ENCODE assay signal across 9 mouse cellular contexts in the genomic region with DNA sequence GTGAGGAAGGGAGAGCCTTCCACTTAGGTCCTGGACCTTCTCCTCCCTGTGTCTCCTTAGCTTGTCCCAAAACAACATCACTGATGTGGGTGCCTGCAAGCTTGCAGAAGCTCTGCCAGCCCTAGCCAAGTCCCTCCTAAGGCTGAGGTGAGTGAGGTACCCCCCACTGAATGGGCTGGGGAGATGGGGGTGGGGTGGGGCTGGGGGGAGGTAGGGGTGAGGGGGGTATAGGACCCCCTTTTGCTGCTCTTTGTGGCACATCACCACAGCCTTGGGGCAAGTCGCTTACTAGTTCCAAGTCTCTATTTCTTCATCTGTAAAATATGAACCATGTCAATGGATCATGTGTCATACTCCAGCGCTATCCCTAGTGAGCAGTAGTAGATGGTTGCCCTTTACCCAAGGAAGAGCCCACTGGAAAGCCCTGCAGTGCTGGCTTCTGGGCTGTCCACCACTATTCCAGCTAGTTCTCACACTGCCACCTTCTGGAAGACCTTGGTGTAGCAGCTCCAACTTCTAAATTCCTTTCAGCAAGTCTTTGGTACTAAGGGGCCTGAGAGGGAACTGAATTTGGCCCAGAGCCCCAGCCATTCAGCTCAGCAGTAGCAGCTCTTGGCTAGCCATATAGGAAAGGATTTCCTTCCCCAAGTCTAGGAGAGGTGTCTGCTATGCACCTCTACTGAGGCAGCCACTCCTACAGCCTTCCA. TPM values are rescaled to one million over a fixed set of nuclear protein-coding genes. Genes with fewer than 3 reads are reported as not detected.
DNase-seq lines count a peak whose midpoint lies in the region; ATAC-seq and TF ChIP-seq lines count a peak whose summit lies in the region.
"Had no signal": no experiment of that assay in that cellular context is flagged by ENCODE, and none has a peak within 500 bp of the region (broad histone marks: within the 10 kb centered on the region; RNA-seq: fewer than 3 reads in every experiment).

No protein-coding gene starts in this region.

- no peak; the same call in 1 of the 2 replicates for ATAC-seq in intestine, postnatal 0 days
- ATAC-seq in limb, embryonic 11.5 days (ENCODE audit: insufficient number of reproducible peaks, low FRiP score, low TSS enrichment, low read depth) = no peak
- peak; percentile 75; the same call in 1 of the 2 replicates for ATAC-seq in midbrain, postnatal 0 days (ENCODE audit: low FRiP score)
- ATAC-seq in stomach, embryonic 14.5 days (ENCODE audit: insufficient number of reproducible peaks, insufficient read depth, low FRiP score, low read depth) = peak; percentile 62; the same call in 1 of the 2 replicates

- DNase-seq in urinary bladder, postnatal 14 days (ENCODE audit: low spot score) = peak; percentile 73
- no peak for DNase-seq in urinary bladder, adult 2 months (ENCODE audit: low spot score)
- peak; percentile 90 for DNase-seq in embryo, embryonic 10 days (ENCODE audit: low spot score)
- peak; percentile 57 to 74 for DNase-seq in gastrocnemius, postnatal 4 days (ENCODE audit: low spot score in 2 of 2)
- DNase-seq in limb, embryonic 11.5 days (ENCODE audit: low spot score) = peak; percentile 92
- DNase-seq in midbrain, postnatal 0 days (ENCODE audit: low spot score) = peak; percentile 90

- H3K9me3 ChIP-seq in intestine, postnatal 0 days (ENCODE audit: control insufficient read depth) = no peaks in the 10 kb centered on the region
- H3K9me3 ChIP-seq in limb, embryonic 11.5 days (ENCODE audit: control insufficient read depth, low read length) = no peaks in the 10 kb centered on the region
- no peaks in the 10 kb centered on the region for H3K9me3 ChIP-seq in midbrain, postnatal 0 days (ENCODE audit: low read length)
- H3K9me3 ChIP-seq in stomach, embryonic 14.5 days (ENCODE audit: control insufficient read depth, low read depth, low read length) = no peaks in the 10 kb centered on the region
- H3K9me3 ChIP-seq: embryonic facial prominence, embryonic 12.5 days had no signal

- no peak overlapping the region for H3K4me2 ChIP-seq in intestine, postnatal 0 days (replicated peaks; ENCODE audit: low read depth)
- H3K4me2 ChIP-seq in limb, embryonic 11.5 days (ENCODE audit: low read depth, severe bottlenecking) = no peak overlapping the region
- no peak overlapping the region for H3K4me2 ChIP-seq in midbrain, postnatal 0 days (ENCODE audit: low read depth, low read length, poor library complexity, severe bottlenecking)
- H3K4me2 ChIP-seq in stomach, embryonic 14.5 days (replicated peaks; ENCODE audit: low read depth, low read length) = no peak overlapping the region
- H3K4me2 ChIP-seq: embryonic facial prominence, embryonic 12.5 days had no signal

- WGBS in intestine, postnatal 0 days = 41% methylated on average over 2 of the region's 2 CpGs
- 30% methylated on average over 2 of the region's 2 CpGs for WGBS in limb, embryonic 11.5 days
- 39% methylated on average over 2 of the region's 2 CpGs for WGBS in midbrain, postnatal 0 days
- 47% methylated on average over 2 of the region's 2 CpGs for WGBS in stomach, embryonic 14.5 days

- no peak overlapping the region for H3K27ac ChIP-seq in intestine, postnatal 0 days (ENCODE audit: low read depth, low read length)
- H3K27ac ChIP-seq in limb, embryonic 11.5 days (replicated peaks; ENCODE audit: low read depth, low read length) = no peak overlapping the region
- no peak overlapping the region for H3K27ac ChIP-seq in midbrain, postnatal 0 days (ENCODE audit: low read depth, low read length)
- no peak overlapping the region for H3K27ac ChIP-seq in stomach, embryonic 14.5 days (ENCODE audit: low read length)
- H3K27ac ChIP-seq: embryonic facial prominence, embryonic 12.5 days had no signal

- H3K27me3 ChIP-seq in intestine, postnatal 0 days (replicated peaks; ENCODE audit: control insufficient read depth, insufficient read depth, low read length) = no peaks in the 10 kb centered on the region
- no peaks in the 10 kb centered on the region for H3K27me3 ChIP-seq in limb, embryonic 11.5 days (ENCODE audit: control insufficient read depth, insufficient read depth, low read length)
- no peaks in the 10 kb centered on the region for H3K27me3 ChIP-seq in midbrain, postnatal 0 days (ENCODE audit: insufficient read depth, low read length)
- H3K27me3 ChIP-seq in stomach, embryonic 14.5 days (ENCODE audit: control insufficient read depth, insufficient read depth, low read length) = no peaks in the 10 kb centered on the region
- H3K27me3 ChIP-seq: embryonic facial prominence, embryonic 12.5 days had no signal

- no peaks in the 10 kb centered on the region for H3K4me1 ChIP-seq in intestine, postnatal 0 days (replicated peaks; ENCODE audit: control insufficient read depth, insufficient read depth, low read length)
- peaks cover 7% of the 10 kb centered on the region; the same call in 1 of the 2 replicates for H3K4me1 ChIP-seq in limb, embryonic 11.5 days (ENCODE audit: control insufficient read depth, insufficient read depth, low read length)
- no peaks in the 10 kb centered on the region for H3K4me1 ChIP-seq in midbrain, postnatal 0 days (ENCODE audit: insufficient read depth, low read length)
- H3K4me1 ChIP-seq in stomach, embryonic 14.5 days (ENCODE audit: control insufficient read depth, insufficient read depth, low read length) = no peaks in the 10 kb centered on the region

- H3K36me3 ChIP-seq in intestine, postnatal 0 days (ENCODE audit: control insufficient read depth, insufficient read depth) = no peaks in the 10 kb centered on the region
- H3K36me3 ChIP-seq in limb, embryonic 11.5 days (ENCODE audit: control insufficient read depth, insufficient read depth, low read length) = no peaks in the 10 kb centered on the region
- H3K36me3 ChIP-seq in midbrain, postnatal 0 days (ENCODE audit: insufficient read depth, low read length) = no peaks in the 10 kb centered on the region
- H3K36me3 ChIP-seq in stomach, embryonic 14.5 days (ENCODE audit: control insufficient read depth, insufficient read depth, low read length) = no peaks in the 10 kb centered on the region
- H3K36me3 ChIP-seq: embryonic facial prominence, embryonic 12.5 days had no signal

- peak; percentile 86 for TF ChIP-seq CTCF in intestine, postnatal 0 days (IDR thresholded peaks at IDR 0.05; ENCODE audit: low read depth)
- peak; percentile 89 for TF ChIP-seq CTCF in midbrain, postnatal 0 days (IDR thresholded peaks at IDR 0.05)

- H3K4me3 ChIP-seq in intestine, postnatal 0 days (ENCODE audit: low read depth, low read length) = no peak overlapping the region
- no peak overlapping the region for H3K4me3 ChIP-seq in limb, embryonic 11.5 days (ENCODE audit: low read depth, low read length)
- no peak overlapping the region for H3K4me3 ChIP-seq in midbrain, postnatal 0 days (ENCODE audit: low read depth, low read length)
- no peak overlapping the region for H3K4me3 ChIP-seq in stomach, embryonic 14.5 days (ENCODE audit: low read depth, low read length)
- H3K4me3 ChIP-seq: embryonic facial prominence, embryonic 12.5 days had no signal

- H3K9ac ChIP-seq in intestine, postnatal 0 days (ENCODE audit: low read depth, low read length) = no peak overlapping the region
- H3K9ac ChIP-seq in limb, embryonic 11.5 days (ENCODE audit: low read length) = no peak overlapping the region
- H3K9ac ChIP-seq in midbrain, postnatal 0 days (replicated peaks; ENCODE audit: low read length, poor library complexity, severe bottlenecking) = no peak overlapping the region
- H3K9ac ChIP-seq in stomach, embryonic 14.5 days (replicated peaks; ENCODE audit: low read depth, low read length) = no peak overlapping the region
- H3K9ac ChIP-seq: embryonic facial prominence, embryonic 12.5 days had no signal

RNA-seq across cellular contexts. Expression of gene Dexi, which starts 21.8 kb away (rescaled TPM):
- 32.1 and 35.1 TPM in 2 replicates for polyA plus RNA-seq in urinary bladder, adult 2 months (2012; rRNA removed)
- total RNA-seq in gastrocnemius, postnatal 4 days (2021) = 10 to 100 TPM; 32.9 to 37.5 TPM
- 8.9 and 9.3 TPM in 2 replicates for polyA plus RNA-seq in intestine, postnatal 0 days (2015; fragmentation: Nextera tagmentation; extraction: Ambion mirVana)
- 30.6 and 31.6 TPM in 2 replicates for polyA plus RNA-seq in limb, embryonic 11.5 days (2014; fragmentation: Nextera tagmentation; extraction: Ambion mirVana)
- 24.6 and 38.0 TPM in 2 replicates for total RNA-seq in midbrain, postnatal 0 days (2014; rRNA removed)
- polyA plus RNA-seq in midbrain, postnatal 0 days (2015; fragmentation: Nextera tagmentation; extraction: Ambion mirVana) = 16.7 and 18.2 TPM in 2 replicates
- 25.9 and 28.6 TPM in 2 replicates for polyA plus RNA-seq in stomach, embryonic 14.5 days (2014; fragmentation: Nextera tagmentation; extraction: Ambion mirVana)

RNA-seq across cellular contexts. Expression of gene Clec16a, which starts 24.1 kb away (rescaled TPM):
- 10.0 and 12.8 TPM in 2 replicates for polyA plus RNA-seq in urinary bladder, adult 2 months (2012; rRNA removed)
- 10 to 100 TPM; 22.3 to 26.2 TPM for total RNA-seq in gastrocnemius, postnatal 4 days (2021)
- polyA plus RNA-seq in intestine, postnatal 0 days (2015; fragmentation: Nextera tagmentation; extraction: Ambion mirVana) = 30.4 and 31.0 TPM in 2 replicates
- 32.3 and 35.2 TPM in 2 replicates for polyA plus RNA-seq in limb, embryonic 11.5 days (2014; fragmentation: Nextera tagmentation; extraction: Ambion mirVana)
- total RNA-seq in midbrain, postnatal 0 days (2014; rRNA removed) = 63.8 and 65.8 TPM in 2 replicates
- 58.5 and 69.5 TPM in 2 replicates for polyA plus RNA-seq in midbrain, postnatal 0 days (2015; fragmentation: Nextera tagmentation; extraction: Ambion mirVana)
- polyA plus RNA-seq in stomach, embryonic 14.5 days (2014; fragmentation: Nextera tagmentation; extraction: Ambion mirVana) = 36.1 and 38.9 TPM in 2 replicates

RNA-seq across cellular contexts. Expression of gene Ciita, which starts 41.2 kb away (rescaled TPM):
- polyA plus RNA-seq in urinary bladder, adult 2 months (2012; rRNA removed) = 3.0 and 4.2 TPM in 2 replicates
- total RNA-seq in gastrocnemius, postnatal 4 days (2021) = under 1 TPM; 0.17 to 0.29 TPM
- polyA plus RNA-seq in intestine, postnatal 0 days (2015; fragmentation: Nextera tagmentation; extraction: Ambion mirVana) = 0.42 and 0.64 TPM in 2 replicates
- 0.16 and 0.17 TPM in 2 replicates for polyA plus RNA-seq in limb, embryonic 11.5 days (2014; fragmentation: Nextera tagmentation; extraction: Ambion mirVana)
- total RNA-seq in midbrain, postnatal 0 days (2014; rRNA removed) = under 0.01 and 0.09 TPM in 2 replicates
- 0.26 and 0.27 TPM in 2 replicates for polyA plus RNA-seq in midbrain, postnatal 0 days (2015; fragmentation: Nextera tagmentation; extraction: Ambion mirVana)
- polyA plus RNA-seq in stomach, embryonic 14.5 days (2014; fragmentation: Nextera tagmentation; extraction: Ambion mirVana) = 0.42 and 0.62 TPM in 2 replicates

Comparison
In these comparisons a context has a peak if more than half of its experiments do, and no peak if none do; other contexts are left out.
1. ATAC-seq: peak in midbrain, postnatal 0 days (single experiment) and stomach, embryonic 14.5 days (single experiment); none in intestine, postnatal 0 days (single experiment) and limb, embryonic 11.5 days (single experiment).